In genomic region chr8:80941621-80942020, GRCm38 (mm10) we compare ENCODE assay signal across 29 mouse cellular contexts.
DNase-seq lines count a peak whose midpoint lies in the region; ATAC-seq and TF ChIP-seq lines count a peak whose summit lies in the region.
"Had no signal": no experiment of that assay in that cellular context is flagged by ENCODE, and none has a peak within 500 bp of the region (broad histone marks: within the 10 kb centered on the region; RNA-seq: fewer than 3 reads in every experiment).

No protein-coding gene starts in this region.

- no peak overlapping the region for H3K27ac ChIP-seq in ES-E14 (ENCODE audit: insufficient read depth, low read depth, low read length, poor library complexity, severe bottlenecking)
- H3K27ac ChIP-seq: embryonic facial prominence, embryonic 10.5 days; embryonic facial prominence, embryonic 13.5 days; forebrain, embryonic 12.5 days; forebrain, embryonic 15.5 days; heart, adult 2 months; heart, embryonic 10.5 days; heart, embryonic 13.5 days; hindbrain, embryonic 14.5 days; hindbrain, postnatal 0 days had no signal

- peaks cover 2% of the 10 kb centered on the region; the same call in 1 of the 2 replicates for H3K4me1 ChIP-seq in E14TG2a.4 (replicated peaks; ENCODE audit: low read depth, low read length)
- H3K4me1 ChIP-seq in ES-E14 (ENCODE audit: control insufficient read depth in 2 of 2, insufficient read depth in 2 of 2, low read length in 2 of 2, poor library complexity in 1 of 2) = no peaks in the 10 kb centered on the region; a peak in 1 of 4 replicates
- H3K4me1 ChIP-seq: forebrain, embryonic 12.5 days had no signal

- DNase-seq in ES-E14 (ENCODE audit: low read depth, low spot score) (no peak), ZHBTc4 (ENCODE audit: low read depth, low spot score) (peak; percentile 35)
- DNase-seq in layer of hippocampus, adult 11-12 months (ENCODE audit: low spot score) = no peak
- DNase-seq in ovary, postnatal 10 days (ENCODE audit: low spot score) = no peak
- DNase-seq: adrenal gland, adult 2 months; adrenal gland, postnatal 14 days; B cell, adult 2 months; cerebellum, adult 11-12 months; cerebellum, adult 8-10 months; cerebellum, postnatal 10 days; cerebellum, postnatal 36 days; embryo, embryonic 11 days; gastrocnemius, postnatal 25 days; heart, adult 2 months; heart, postnatal 14 days; heart, postnatal 4 days had no signal

- H3K4me3 ChIP-seq in E14TG2a.4 (replicated peaks; ENCODE audit: low read length) (peak overlapping the region; percentile 68), ES-E14 (ENCODE audit: insufficient read depth in 1 of 2, low read depth in 1 of 2, low read length in 2 of 2, poor library complexity in 1 of 2, severe bottlenecking in 1 of 2) (peak overlapping the region; percentile 47 to 61; a peak in 3 of 4 replicates)
- H3K4me3 ChIP-seq: embryonic facial prominence, embryonic 10.5 days; embryonic facial prominence, embryonic 13.5 days; erythroblast, embryonic 14.5 days; forebrain, embryonic 12.5 days; forebrain, embryonic 15.5 days; heart, adult 2 months; heart, embryonic 10.5 days; heart, embryonic 13.5 days had no signal

- no peaks in the 10 kb centered on the region for H3K27me3 ChIP-seq in E14TG2a.4 (ENCODE audit: insufficient read depth, low read length)
- H3K27me3 ChIP-seq: CH12.LX; embryonic facial prominence, embryonic 13.5 days; forebrain, embryonic 12.5 days; forebrain, embryonic 15.5 days; heart, embryonic 13.5 days had no signal

- peak overlapping the region; percentile 38; the same call in 1 of the 2 replicates for H3K9ac ChIP-seq in ES-E14 (ENCODE audit: insufficient read depth, low read depth, low read length, poor library complexity, severe bottlenecking)
- H3K9ac ChIP-seq: embryonic facial prominence, embryonic 13.5 days; forebrain, embryonic 12.5 days; forebrain, embryonic 15.5 days; heart, embryonic 13.5 days; hindbrain, embryonic 14.5 days had no signal

- no peak for TF ChIP-seq CTCF in E14TG2a.4 (conservative IDR thresholded peaks at IDR 0.05; ENCODE audit: low read length)

- no peaks in the 10 kb centered on the region for H3K36me3 ChIP-seq in E14TG2a.4 (ENCODE audit: insufficient read depth, low read length)
- H3K36me3 ChIP-seq in ES-E14 (ENCODE audit: control insufficient read depth, insufficient read depth, low read length, poor library complexity, severe bottlenecking) = no peaks in the 10 kb centered on the region
- H3K36me3 ChIP-seq: embryonic facial prominence, embryonic 10.5 days; embryonic facial prominence, embryonic 13.5 days; forebrain, embryonic 12.5 days; forebrain, embryonic 15.5 days; heart, embryonic 10.5 days; heart, embryonic 13.5 days had no signal

- in situ Hi-C loops in ES-E14 (cut with MboI; ENCODE audit: low sequenced_read_pairs in 2 of 2, unreplicated experiment in 2 of 2) = no loop called here

- H3K9me3 ChIP-seq in E14TG2a.4 (ENCODE audit: low read length) = peaks cover 6% of the 10 kb centered on the region
- no peaks in the 10 kb centered on the region for H3K9me3 ChIP-seq in ES-E14 (ENCODE audit: control insufficient read depth, insufficient read depth, low read depth, low read length)
- H3K9me3 ChIP-seq: embryonic facial prominence, embryonic 10.5 days; embryonic facial prominence, embryonic 13.5 days; forebrain, embryonic 12.5 days; forebrain, embryonic 15.5 days; heart, embryonic 10.5 days; heart, embryonic 13.5 days had no signal

- no peak for ATAC-seq in inflammation-experienced regulatory T-cells, adult 6 months
- ATAC-seq: forebrain, embryonic 15.5 days; hindbrain, postnatal 0 days; intestine, postnatal 0 days had no signal

TF ChIP-seq in ES-E14, 5 proteins besides CTCF, POLR2A, EP300 and RAD21:
- no peak for TF ChIP-seq MAFK (IDR thresholded peaks at IDR 0.05; ENCODE audit: insufficient read depth, low read depth, low read length)
- no peak for TF ChIP-seq ZC3H11A (IDR thresholded peaks at IDR 0.05; ENCODE audit: borderline replicate concordance, low read depth, low read length)
- TF ChIP-seq HCFC1 (IDR thresholded peaks at IDR 0.05; ENCODE audit: borderline replicate concordance, insufficient read depth, low read length) = no peak
- TF ChIP-seq ZNF384 (IDR thresholded peaks at IDR 0.05; ENCODE audit: low read depth, low read length) = no peak
- TF ChIP-seq CHD2 (IDR thresholded peaks at IDR 0.05; ENCODE audit: low read depth, low read length) = no peak
TF ChIP-seq in ES-E14: peak in this region for 0.
